Mouse (Mus musculus): ENCODE measurements around the gene Zfhx3. TPM values are rescaled to one million over a fixed set of nuclear protein-coding genes. Genes with fewer than 3 reads are reported as not detected.

Gene Zfhx3
- polyA plus RNA-seq, 1 experiment from 2014 or later: 8.4 TPM

GRCm38 (mm10) chr8:108689694-108690093 lies 747.2 kb downstream of the Zfhx3 start:
- Histone ChIP-seq H3K9me3 (replicated peaks; ENCODE audit: control insufficient read depth, low read length) (no peaks in the 10 kb centered on the region), H3K9ac (ENCODE audit: low read depth, low read length) (no peak overlapping the region), H3K4me3 (ENCODE audit: low read depth, low read length) (no peak overlapping the region), H3K4me2 (no peak overlapping the region), H3K4me1 (ENCODE audit: control insufficient read depth, insufficient read depth, low read length) (peaks cover 21% of the 10 kb centered on the region), H3K27me3 (ENCODE audit: control insufficient read depth, insufficient read depth, low read length) (peaks cover 6% of the 10 kb centered on the region), H3K36me3 (ENCODE audit: control insufficient read depth, insufficient read depth, low read length) (no peaks in the 10 kb centered on the region), H3K27ac (ENCODE audit: low read depth, low read length) (no peak overlapping the region)
- WGBS (ENCODE audit: insufficient replicate concordance): 86% methylated on average over 9 of the region's 9 CpGs
- no peak for ATAC-seq (replicated peaks; ENCODE audit: insufficient number of reproducible peaks, low FRiP score, low TSS enrichment)

- WGBS (ENCODE audit: insufficient replicate concordance): 20% methylated on average over 14 of the region's 14 CpGs
- H3K9ac ChIP-seq (ENCODE audit: low read depth, low read length): 0 out of 2 replicates have a peak overlapping the region, but pooled peaks have one; percentile 34
Observed at GRCm38 (mm10) chr8:108690576-108691455, 748.4 kb downstream of the Zfhx3 start.

GRCm38 (mm10) chr8:108691456-108692238 lies 749.2 kb downstream of the Zfhx3 start:
- Histone ChIP-seq H3K4me2 (peak overlapping the region; percentile 79), H3K4me1 (ENCODE audit: control insufficient read depth, insufficient read depth, low read length) (peaks cover 33% of the 10 kb centered on the region), H3K9me3 (replicated peaks; ENCODE audit: control insufficient read depth, low read length) (no peaks in the 10 kb centered on the region), H3K36me3 (ENCODE audit: control insufficient read depth, insufficient read depth, low read length) (no peaks in the 10 kb centered on the region), H3K27me3 (ENCODE audit: control insufficient read depth, insufficient read depth, low read length) (peaks cover 26% of the 10 kb centered on the region), H3K27ac (ENCODE audit: low read depth, low read length) (no peak overlapping the region), H3K4me3 (ENCODE audit: low read depth, low read length) (peak overlapping the region; percentile 31), H3K9ac (ENCODE audit: low read depth, low read length) (peak overlapping the region; percentile 13; the same call in 1 of the 2 replicates)
- ATAC-seq (replicated peaks; ENCODE audit: insufficient number of reproducible peaks, low FRiP score, low TSS enrichment): peak; percentile 21; the same call in 1 of the 2 replicates
- 4% methylated on average over 17 of the region's 21 CpGs for WGBS (ENCODE audit: insufficient replicate concordance)

More at GRCm38 (mm10) chr8:108690576-108691455, 748.4 kb downstream of the Zfhx3 start:
- Histone ChIP-seq H3K27me3 (ENCODE audit: control insufficient read depth, insufficient read depth, low read length) (peaks cover 17% of the 10 kb centered on the region), H3K4me2 (peak overlapping the region; percentile 79), H3K9me3 (replicated peaks; ENCODE audit: control insufficient read depth, low read length) (no peaks in the 10 kb centered on the region), H3K27ac (ENCODE audit: low read depth, low read length) (no peak overlapping the region), H3K36me3 (ENCODE audit: control insufficient read depth, insufficient read depth, low read length) (no peaks in the 10 kb centered on the region), H3K4me3 (ENCODE audit: low read depth, low read length) (peak overlapping the region; percentile 31), H3K4me1 (ENCODE audit: control insufficient read depth, insufficient read depth, low read length) (peaks cover 25% of the 10 kb centered on the region)
- ATAC-seq (replicated peaks; ENCODE audit: insufficient number of reproducible peaks, low FRiP score, low TSS enrichment): no peak

- 7% methylated on average over 5 of the region's 5 CpGs for WGBS (ENCODE audit: insufficient replicate concordance)
- no peaks in the 10 kb centered on the region for H3K36me3 ChIP-seq (ENCODE audit: control insufficient read depth, insufficient read depth, low read length)
- H3K9ac ChIP-seq (ENCODE audit: low read depth, low read length): 0 out of 2 replicates have a peak overlapping the region, but pooled peaks have one; percentile 1
- H3K27me3 ChIP-seq (ENCODE audit: control insufficient read depth, insufficient read depth, low read length): peaks cover 28% of the 10 kb centered on the region
- H3K27ac ChIP-seq (ENCODE audit: low read depth, low read length): no peak overlapping the region
- H3K4me3 ChIP-seq (ENCODE audit: low read depth, low read length): peak overlapping the region; percentile 31
- peak overlapping the region; percentile 79 for H3K4me2 ChIP-seq
- peak; percentile 58; the same call in 1 of the 2 replicates for ATAC-seq (replicated peaks; ENCODE audit: insufficient number of reproducible peaks, low FRiP score, low TSS enrichment)
- no peaks in the 10 kb centered on the region for H3K9me3 ChIP-seq (replicated peaks; ENCODE audit: control insufficient read depth, low read length)
- peaks cover 33% of the 10 kb centered on the region for H3K4me1 ChIP-seq (ENCODE audit: control insufficient read depth, insufficient read depth, low read length)
Observed at GRCm38 (mm10) chr8:108692239-108692627, 749.8 kb downstream of the Zfhx3 start.

- no peak for ATAC-seq (replicated peaks; ENCODE audit: insufficient number of reproducible peaks, low FRiP score, low TSS enrichment)
- WGBS (ENCODE audit: insufficient replicate concordance): 66% methylated on average over 6 of the region's 6 CpGs
Observed at GRCm38 (mm10) chr8:108692669-108693665, 750.5 kb downstream of the Zfhx3 start.

GRCm38 (mm10) chr8:108693841-108694240 lies 751.4 kb downstream of the Zfhx3 start:
- H3K9me3 ChIP-seq (replicated peaks; ENCODE audit: control insufficient read depth, low read length): no peaks in the 10 kb centered on the region
- H3K4me1 ChIP-seq (ENCODE audit: control insufficient read depth, insufficient read depth, low read length): peaks cover 40% of the 10 kb centered on the region
- no peak; the same call in 1 of the 2 replicates for ATAC-seq (replicated peaks; ENCODE audit: insufficient number of reproducible peaks, low FRiP score, low TSS enrichment)
- no peak overlapping the region for H3K4me3 ChIP-seq (ENCODE audit: low read depth, low read length)
- no peak overlapping the region for H3K4me2 ChIP-seq
- no peak overlapping the region for H3K9ac ChIP-seq (ENCODE audit: low read depth, low read length)
- H3K27me3 ChIP-seq (ENCODE audit: control insufficient read depth, insufficient read depth, low read length): peaks cover 40% of the 10 kb centered on the region
- WGBS (ENCODE audit: insufficient replicate concordance): 68% methylated on average over 5 of the region's 5 CpGs
- no peaks in the 10 kb centered on the region for H3K36me3 ChIP-seq (ENCODE audit: control insufficient read depth, insufficient read depth, low read length)
- H3K27ac ChIP-seq (ENCODE audit: low read depth, low read length): no peak overlapping the region

More at GRCm38 (mm10) chr8:108692669-108693665, 750.5 kb downstream of the Zfhx3 start:
- H3K9ac ChIP-seq (ENCODE audit: low read depth, low read length): no peak overlapping the region
- no peaks in the 10 kb centered on the region for H3K9me3 ChIP-seq (replicated peaks; ENCODE audit: control insufficient read depth, low read length)
- H3K36me3 ChIP-seq (ENCODE audit: control insufficient read depth, insufficient read depth, low read length): no peaks in the 10 kb centered on the region
- peaks cover 33% of the 10 kb centered on the region for H3K27me3 ChIP-seq (ENCODE audit: control insufficient read depth, insufficient read depth, low read length)
- H3K27ac ChIP-seq (ENCODE audit: low read depth, low read length): no peak overlapping the region
- peaks cover 38% of the 10 kb centered on the region for H3K4me1 ChIP-seq (ENCODE audit: control insufficient read depth, insufficient read depth, low read length)
- peak overlapping the region; percentile 79 for H3K4me2 ChIP-seq
- no peak overlapping the region for H3K4me3 ChIP-seq (ENCODE audit: low read depth, low read length)

GRCm38 (mm10) chr8:108694516-108694915 lies 752.1 kb downstream of the Zfhx3 start:
- Histone ChIP-seq H3K4me3 (ENCODE audit: low read depth, low read length) (no peak overlapping the region), H3K27me3 (ENCODE audit: control insufficient read depth, insufficient read depth, low read length) (peaks cover 45% of the 10 kb centered on the region), H3K36me3 (ENCODE audit: control insufficient read depth, insufficient read depth, low read length) (no peaks in the 10 kb centered on the region), H3K27ac (ENCODE audit: low read depth, low read length) (no peak overlapping the region), H3K4me1 (ENCODE audit: control insufficient read depth, insufficient read depth, low read length) (peaks cover 43% of the 10 kb centered on the region), H3K9ac (ENCODE audit: low read depth, low read length) (no peak overlapping the region), H3K4me2 (no peak overlapping the region), H3K9me3 (replicated peaks; ENCODE audit: control insufficient read depth, low read length) (no peaks in the 10 kb centered on the region)
- no peak for ATAC-seq (replicated peaks; ENCODE audit: insufficient number of reproducible peaks, low FRiP score, low TSS enrichment)
- 29% methylated on average over 6 of the region's 6 CpGs for WGBS (ENCODE audit: insufficient replicate concordance)
